Mouse (Mus musculus) erythroblast, embryonic 14.5 days (primary cell): Measurements from ENCODE around the gene Lrba.

Experiments
- GATA1 ChIP-seq: IDR thresholded peaks from 2 replicates; pipeline ENCODE4 v1.6.1; 2012; ENCODE audit warnings: low read length, inconsistent platforms, mixed read lengths
- TAL1 ChIP-seq: IDR thresholded peaks from 3 replicates; pipeline ENCODE4 v1.6.1; 2012; ENCODE audit warnings: low read length, inconsistent platforms, mixed read lengths

DNA sequence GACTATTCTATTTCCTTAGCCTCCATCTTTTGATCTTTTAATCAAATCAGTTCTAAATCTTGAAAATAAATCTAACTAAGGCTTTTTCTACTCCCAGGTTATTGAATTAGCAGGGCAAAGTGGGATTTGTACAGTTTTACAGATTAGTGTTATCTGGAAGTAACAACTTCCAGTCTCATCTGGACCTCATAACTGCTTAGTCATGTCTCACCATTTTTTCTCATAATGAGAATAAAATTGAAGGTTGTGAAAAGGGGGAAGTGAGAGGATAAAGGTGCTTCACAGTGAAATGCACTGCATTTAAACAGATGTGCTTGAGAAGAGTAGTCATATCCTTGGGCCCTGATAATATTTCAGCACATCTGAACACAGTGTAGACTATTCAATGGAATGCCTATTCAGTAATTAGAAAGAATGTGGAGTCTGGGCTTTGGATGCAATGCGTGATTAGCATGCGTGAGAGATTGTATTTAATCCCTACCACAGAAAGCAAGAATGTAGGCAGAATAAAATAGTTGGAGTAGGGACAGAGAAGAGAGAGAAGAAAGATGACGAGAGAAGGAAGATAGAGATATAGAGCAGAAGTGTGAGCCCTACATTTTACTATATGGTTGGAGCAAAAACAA lies 298.5 kb downstream of the Lrba start:
- TF ChIP-seq GATA1 (no peak), TAL1 (no peak)
